Mouse (Mus musculus): ENCODE results near the gene Azgp1.
"Not testable (repeated sequence)": the region's sequence is repeated elsewhere in the genome, so short reads cannot be mapped to it uniquely, and the experiment has no call there.

Azgp1 gene

DNA sequence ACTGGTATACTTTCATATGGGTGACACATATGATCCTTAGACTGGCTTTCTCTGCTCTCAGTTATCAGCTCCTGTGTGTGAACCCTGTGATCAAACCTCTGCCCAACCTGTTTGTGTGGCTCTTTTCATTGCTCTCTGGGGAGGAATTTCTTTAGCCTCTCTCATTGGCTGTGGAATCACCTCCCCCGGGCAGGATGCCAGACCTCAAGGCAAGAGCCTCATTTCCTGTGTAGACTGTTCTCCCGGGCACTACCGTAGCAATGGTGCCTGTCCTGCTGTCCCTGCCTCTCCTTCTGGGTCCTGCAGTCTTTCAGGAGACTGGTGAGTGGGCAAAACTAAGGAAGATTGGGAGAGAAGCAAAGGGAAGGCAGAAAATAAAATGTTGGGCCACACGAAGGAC is at the start of gene Azgp1:
Azgp1 (plus strand) TSS at position 221 of the 400 bp plus-strand sequence.
- no peak for DNase-seq (ENCODE audit: low spot score in 2 of 2)

DNA sequence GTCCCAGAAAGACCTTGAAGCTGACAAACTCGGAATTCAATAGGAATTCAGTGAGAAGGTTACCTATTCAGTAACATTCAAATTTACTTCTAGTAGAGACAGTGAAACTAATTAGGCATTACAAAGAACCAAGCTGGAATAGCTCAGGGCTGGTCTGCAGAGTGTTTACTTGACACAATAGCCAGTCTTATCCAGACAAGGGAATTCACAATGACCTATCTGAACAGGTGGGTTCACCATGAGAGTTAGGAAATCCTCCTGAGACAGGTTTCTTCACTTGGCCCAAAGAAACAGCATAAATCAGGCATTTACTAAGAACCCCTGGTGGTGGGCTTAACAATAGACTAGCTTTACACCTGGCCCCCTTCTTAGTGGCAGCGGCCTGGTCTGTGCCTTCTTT is 47.4 kb upstream of the Azgp1 start:
- DNase-seq (ENCODE audit: low spot score in 2 of 2) = not testable (repeated sequence)

DNA sequence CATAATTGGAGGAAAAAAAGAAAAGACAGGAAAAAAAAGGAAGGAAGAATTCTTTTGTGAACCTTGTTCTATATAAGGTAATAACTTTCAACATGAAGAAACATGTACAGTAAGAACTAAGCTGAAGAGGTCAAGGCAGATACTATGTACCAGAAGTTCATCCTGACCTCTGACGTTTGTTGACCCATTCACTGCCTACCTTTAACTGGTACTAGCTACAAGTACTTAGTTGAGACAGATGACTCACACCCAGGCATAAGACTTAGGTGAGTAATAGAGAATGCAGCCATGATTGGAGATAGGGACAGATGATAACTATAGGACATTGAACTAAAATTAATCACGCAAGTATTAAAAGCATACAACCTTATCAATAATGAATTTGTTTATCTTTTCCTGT is 44.8 kb upstream of the Azgp1 start:
- DNase-seq (ENCODE audit: low spot score in 2 of 2) = no peak

DNA sequence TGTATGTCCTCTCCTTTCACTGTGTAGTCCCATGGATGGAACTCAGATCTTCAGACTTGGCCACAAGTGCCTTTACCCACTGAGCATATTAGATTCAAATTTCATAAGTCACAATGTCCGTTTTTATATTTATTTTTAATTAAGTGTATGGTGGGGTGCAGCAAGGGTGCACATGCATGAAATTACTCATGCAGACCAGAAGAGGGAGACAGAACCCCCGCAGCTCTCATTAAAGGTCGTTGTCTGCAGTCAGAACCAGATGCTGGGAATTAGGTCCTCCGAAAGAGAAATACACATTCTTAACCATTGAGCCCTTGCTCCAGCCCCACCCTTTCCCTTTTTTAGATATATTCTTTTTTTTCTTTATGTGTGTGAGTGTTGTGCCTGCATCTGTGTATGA is 44.1 kb upstream of the Azgp1 start:
- no peak for DNase-seq (ENCODE audit: low spot score in 2 of 2)

DNA sequence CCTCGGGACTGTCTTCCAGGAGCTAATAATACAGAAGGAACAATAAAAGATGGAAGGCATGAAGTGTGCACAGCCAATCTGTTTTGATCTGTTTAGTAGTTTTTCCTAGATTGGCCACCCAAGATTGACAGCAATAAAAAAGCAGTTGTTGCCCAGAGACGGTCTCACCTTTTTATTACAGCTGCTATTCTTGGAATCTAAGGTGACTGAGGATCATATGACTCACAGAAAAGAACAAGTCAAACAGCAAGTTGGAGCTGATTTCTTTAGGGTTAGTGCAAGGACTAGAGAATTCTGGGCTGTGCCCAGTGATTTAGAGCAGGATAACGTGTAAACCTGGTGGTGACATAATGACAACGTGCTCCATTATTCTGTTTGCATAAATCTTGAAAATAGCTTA is 40.4 kb upstream of the Azgp1 start:
- no peak for DNase-seq (ENCODE audit: low spot score in 2 of 2)

DNA sequence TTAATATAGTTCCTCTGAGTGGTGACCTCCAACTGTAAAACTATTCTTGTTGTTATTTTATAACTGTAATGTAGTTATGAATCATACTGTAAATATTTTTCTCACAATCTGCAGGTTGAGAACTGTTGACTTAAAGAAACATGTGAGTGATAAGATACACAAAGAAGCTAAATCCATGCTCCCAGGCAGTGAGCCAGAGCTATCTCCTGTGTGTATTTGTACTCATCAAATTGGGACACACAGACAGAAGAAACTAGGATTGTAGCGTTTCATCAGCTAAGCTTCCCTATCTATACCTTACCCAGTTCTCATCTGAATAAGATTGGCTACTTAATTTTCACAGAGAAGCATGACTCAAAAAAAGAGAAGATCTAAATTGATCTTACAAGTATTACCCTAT is 38.2 kb upstream of the Azgp1 start:
- DNase-seq (ENCODE audit: low spot score in 2 of 2) = no peak

DNA sequence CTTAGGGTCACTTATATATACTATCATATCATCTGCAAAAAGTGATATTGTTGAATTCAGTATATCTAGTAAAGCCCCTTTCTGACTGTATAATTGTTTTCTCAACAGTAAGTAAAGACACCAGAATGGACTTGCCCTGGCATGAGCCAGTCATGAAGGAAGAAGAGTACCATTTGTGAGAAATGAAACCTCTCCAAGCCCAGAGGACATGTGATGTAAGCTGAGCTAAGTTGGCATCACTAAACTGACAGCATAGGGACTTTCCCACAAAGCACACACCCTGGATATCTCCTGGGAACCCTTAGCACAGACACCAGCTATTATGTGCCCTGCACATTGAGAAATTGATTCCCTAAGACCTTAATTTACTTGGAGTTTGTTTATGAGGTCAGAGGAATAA is 34.0 kb upstream of the Azgp1 start:
- DNase-seq (ENCODE audit: low spot score in 2 of 2) = no peak

DNA sequence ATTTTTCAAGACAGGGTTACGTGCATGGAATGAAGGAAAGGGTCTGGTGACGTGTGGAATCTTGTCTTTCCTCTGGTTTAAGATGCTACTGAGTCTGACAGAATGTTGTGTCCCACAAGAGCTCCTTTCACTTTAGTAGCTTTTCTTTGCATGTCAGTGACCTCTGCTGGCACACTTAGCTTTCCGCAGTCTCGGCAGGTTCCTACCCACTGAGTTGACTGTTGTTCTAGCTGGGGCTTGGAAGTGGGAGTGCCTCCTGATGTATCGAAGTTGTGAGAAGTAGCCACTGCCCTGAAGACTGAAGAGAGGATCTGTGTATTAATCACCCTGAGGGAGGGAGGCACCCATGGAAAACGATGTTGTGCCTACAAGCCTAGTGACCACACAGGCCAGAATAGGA is 30.1 kb upstream of the Azgp1 start:
- DNase-seq (ENCODE audit: low spot score in 2 of 2) = peak in 1 of 2 experiments; percentile 16

DNA sequence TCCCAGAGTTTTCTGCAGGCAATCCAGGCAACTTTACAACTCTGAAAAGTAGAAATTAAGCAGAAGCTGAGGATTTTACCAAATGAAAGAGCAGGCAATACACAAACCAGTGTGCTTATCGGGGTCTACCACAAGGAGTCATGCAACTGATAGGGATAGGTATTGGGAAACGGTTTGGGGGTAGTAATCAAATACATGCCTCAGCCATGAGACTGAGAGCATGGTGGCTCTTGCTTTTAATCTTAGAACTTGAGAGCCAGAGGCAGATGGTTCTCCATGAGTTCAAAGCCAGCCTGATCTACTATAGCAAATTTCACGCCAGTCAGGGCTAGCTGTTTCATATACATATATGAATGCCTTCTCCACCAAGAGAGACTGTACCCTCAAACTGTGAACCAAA is 24.9 kb upstream of the Azgp1 start:
- DNase-seq (ENCODE audit: low spot score in 2 of 2) = no peak

DNA sequence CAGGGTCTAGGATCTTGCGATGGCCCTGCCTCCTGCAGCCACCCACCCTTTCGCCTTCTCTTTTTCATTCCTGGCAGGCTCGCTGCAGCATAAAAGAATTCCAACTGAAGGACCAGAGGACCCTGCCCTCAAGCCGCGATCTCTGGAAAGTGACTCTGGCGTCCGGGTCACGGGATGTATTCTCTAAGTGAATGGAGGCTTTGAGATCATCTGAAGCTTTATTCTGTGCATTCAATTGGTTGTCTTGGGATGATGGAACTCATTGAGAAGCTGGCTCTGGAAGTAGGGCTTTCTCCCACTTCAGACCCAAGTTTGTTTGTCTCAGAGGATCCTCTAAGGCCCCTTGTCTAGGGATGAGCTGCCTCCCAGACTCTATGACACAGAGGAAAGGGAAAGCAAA is 18.4 kb upstream of the Azgp1 start, which contains the start of gene Gjc3:
Gjc3 (minus strand) TSS at position 154 of the 400 bp plus-strand sequence.
- DNase-seq (ENCODE audit: low spot score in 2 of 2) = no peak

DNA sequence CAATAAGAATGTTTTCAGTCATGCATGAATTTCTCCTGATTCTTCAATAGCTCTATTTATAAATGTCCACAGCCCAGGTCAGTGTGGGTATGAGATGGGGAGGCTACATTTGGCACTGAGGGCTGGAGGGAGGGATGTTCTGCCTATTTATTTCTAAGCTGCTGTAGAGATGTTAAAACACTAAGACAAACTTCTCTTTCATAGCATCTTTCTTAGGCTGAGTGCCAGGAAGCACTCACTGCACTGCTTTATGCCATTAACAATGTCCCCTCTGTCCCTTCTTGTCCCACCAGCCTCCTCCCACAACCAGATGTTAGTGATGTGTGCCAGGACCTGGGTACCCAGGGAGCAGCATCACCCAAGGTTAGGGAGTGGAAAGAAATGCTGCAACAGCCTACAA is 14.8 kb upstream of the Azgp1 start:
- peak; percentile 7 to 16 for DNase-seq (ENCODE audit: low spot score in 2 of 2)

DNA sequence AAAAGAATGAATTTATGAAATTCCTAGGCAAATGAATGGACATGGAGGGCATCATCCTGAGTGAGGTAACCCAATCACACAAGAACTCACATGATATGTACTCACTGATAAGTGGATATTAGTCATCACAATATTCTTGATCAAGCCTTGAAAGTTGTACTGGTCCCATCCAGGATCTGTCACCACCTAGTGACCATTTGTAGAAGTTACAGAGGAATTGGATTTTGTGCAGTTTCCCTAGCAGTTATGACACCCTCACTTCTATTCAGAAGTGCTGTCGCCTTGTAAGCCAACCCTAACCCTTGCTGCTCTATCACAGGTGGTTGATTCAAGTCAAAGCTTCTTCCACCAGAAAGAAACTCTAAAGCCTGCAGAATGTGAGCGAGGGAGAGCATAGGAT is 8.2 kb upstream of the Azgp1 start:
- DNase-seq (ENCODE audit: low spot score in 2 of 2) = no peak

DNA sequence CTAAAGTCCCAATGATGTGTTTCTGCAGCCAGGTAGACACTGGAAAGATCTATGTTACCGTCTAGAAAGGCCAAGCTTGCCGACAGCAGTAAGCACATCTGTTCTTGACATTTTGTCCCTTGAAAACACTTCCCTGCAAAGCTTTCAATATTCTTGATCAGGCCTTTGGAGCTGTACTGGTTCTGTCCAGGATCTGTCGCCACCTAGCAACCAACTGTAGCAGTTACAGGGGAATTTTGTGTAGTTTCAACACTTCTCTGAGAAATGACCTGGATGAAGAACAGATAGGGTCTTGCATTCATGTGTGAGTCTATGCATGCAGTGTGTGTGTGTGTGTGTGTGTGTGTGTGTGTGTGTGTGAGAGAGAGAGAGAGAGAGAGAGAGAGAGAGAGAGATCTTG is 7.6 kb upstream of the Azgp1 start:
- DNase-seq (ENCODE audit: low spot score in 2 of 2) = peak in 1 of 2 experiments; percentile 12

DNA sequence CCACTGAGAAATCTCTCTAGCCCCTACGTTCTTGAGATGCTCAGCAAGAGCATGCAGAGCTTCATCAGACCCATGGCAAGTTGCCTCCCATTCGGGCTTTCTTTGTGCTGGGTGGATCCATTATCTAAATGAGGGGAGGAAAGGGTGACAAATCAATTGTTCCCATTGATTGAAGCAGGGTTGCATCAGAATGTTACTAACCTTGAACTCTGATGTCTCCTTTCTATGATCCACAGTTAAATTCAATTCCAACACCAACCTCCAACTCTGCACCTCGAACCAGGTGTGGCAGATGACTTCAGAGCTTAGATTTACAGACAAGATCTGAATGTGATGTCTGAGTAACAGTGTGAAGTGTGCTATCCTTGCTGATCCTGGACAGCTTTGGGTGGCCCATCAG is 6.6 kb upstream of the Azgp1 start:
- no peak for DNase-seq (ENCODE audit: low spot score in 2 of 2)

DNA sequence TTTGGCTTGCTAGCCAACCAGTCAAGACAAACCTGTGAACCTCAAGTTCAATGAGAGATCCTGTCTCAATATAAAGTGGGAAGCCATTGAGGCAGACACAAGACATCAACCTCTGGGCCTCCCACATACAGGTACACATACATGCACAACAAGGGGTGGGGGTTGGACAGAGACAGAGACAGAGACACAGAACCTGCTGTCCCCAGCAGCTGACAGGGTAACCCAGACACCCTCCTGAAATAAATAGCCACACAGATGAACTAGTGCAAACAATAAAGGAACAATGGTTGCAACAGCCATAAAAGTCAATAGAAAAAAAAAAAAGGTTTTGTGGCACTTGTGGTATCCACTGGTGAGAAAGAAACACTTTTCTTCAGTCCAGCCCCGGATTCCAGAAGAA is 5.9 kb upstream of the Azgp1 start:
- no peak for DNase-seq (ENCODE audit: low spot score in 2 of 2)

DNA sequence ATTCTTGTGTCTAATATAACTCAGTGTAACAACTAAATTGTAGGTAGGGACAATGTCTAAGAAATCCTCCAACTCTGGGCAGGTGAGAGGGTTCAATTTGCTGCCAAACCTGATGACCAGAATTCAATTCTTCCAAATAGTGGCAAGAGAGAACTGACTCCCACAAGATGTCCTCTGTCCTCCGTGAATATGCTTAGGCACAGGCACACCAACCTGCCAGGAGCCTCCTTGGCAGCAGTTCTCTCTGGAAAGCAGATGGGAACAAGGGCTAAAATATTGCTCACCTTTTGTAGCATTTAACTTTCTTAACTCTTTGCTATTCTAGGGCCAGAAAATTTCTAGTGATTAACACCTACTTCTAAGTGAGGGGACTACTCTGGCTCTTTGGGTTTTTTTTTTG is 4.0 kb upstream of the Azgp1 start:
- no peak for DNase-seq (ENCODE audit: low spot score in 2 of 2)

DNA sequence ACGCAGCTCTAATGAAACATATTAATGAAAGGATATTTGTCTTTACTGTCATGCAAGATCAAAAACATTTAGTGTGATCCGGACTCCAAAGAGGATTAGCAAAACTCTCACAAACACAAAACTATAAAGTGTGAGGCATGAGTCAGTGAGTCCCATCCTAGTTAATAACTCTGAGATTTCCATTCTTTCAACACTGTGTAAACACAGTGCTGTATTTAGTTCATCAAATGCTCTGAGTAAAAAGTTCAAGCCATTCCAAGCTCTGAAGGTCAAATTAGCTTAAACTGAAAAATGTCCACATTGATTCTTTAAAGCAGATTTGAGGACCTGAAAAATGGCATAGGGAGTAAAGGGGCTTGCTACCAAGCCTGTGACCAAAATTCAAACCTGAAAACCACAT is 2.2 kb upstream of the Azgp1 start:
- no peak for DNase-seq (ENCODE audit: low spot score in 2 of 2)

DNA sequence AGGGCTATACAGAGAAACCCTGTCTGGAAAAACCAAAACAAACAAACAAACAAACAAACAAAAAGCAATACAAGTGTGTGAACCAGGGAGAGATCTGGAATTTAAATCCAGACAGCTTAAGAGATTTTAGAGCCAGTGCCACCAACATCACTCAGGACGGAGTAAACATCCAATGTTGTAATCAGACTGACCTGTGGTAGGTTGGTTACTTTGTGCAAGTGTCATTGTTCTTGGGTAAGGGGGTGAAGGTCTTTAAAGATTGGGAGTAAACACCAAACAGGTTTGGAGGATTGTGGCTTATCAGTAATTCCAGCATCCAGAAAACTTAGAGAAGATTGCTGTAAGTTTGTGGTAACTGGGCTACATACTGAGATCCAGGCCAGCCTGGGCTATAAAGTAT is 5.0 kb downstream of the Azgp1 start:
- DNase-seq (ENCODE audit: low spot score in 2 of 2) = no peak

DNA sequence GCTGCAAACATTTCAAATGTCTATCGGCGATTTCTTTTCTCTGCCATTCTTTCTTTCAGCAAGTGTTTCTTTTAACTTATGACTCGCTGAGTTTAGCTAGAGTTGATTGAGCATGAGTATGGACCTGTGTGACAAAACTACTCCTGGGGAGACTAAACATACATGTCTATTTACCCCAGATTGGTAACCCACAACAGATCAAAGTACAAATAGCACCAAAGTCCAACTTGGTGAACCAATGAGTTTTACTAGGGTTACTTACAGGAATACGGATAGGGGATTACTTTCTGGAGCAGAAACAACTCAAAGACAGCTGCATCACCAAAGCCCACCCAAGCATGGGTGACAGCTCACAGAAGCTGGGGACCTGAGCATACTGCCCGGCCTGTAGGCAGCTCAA is 28.1 kb downstream of the Azgp1 start:
- DNase-seq (ENCODE audit: low spot score in 2 of 2) = no peak

DNA sequence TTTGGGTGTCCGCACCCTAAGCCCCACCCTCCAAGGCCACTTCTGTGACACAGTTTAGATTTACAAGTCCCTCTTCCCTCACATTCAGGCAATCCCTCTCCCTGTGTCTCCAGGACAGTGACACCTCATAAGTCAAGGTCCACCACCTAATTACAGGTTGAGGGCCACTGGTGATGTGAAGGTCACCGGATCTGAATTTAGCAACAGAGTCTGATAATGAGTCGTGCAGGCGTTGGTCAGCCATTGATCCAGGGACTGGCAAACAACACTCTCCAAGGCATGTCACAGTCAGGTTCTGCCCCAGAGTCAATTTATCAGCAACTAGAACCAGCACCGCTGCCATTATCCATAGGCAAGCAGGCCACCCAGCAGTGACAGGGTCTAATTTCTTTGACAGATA is 31.1 kb downstream of the Azgp1 start:
- no peak for DNase-seq (ENCODE audit: low spot score in 2 of 2)

DNA sequence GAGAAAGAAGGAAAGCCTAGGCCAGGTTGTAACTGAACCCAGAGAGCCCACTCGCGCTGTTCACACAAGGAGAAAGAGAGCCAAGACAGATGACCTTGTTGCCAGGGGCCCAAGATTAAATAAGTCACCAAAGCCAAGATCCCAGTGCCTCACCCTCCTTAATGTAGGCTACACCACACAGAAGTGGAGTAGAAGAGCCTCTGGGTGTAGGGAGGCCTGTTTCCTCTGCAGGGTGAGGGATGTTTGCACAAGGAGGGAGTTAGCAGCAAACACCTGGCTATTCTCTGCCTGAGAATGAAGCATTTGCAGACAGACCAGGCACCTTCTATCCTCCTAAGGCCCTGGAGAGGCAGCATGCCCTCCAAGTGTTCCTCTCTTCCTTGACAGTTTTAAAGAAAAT is 35.2 kb downstream of the Azgp1 start:
- DNase-seq (ENCODE audit: low spot score in 2 of 2) = no peak

DNA sequence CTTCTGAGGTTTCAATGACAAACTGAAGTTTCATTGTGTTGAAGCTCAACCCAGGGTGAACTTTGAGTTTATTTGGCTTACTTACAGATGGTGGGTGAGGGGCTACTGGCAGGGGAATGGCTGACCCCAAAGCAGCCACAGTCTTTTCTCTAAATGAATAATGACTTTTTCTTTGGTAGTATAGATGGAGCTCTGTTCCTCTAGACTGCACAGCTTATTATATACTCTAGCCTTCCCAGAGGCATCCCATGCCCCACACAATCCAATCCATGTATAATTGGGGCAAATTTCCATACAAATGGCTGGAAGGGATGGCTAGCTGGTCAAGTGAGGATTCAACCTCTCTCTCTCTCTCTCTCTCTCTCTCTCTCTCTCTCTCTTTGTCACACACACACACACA is 35.7 kb downstream of the Azgp1 start:
- DNase-seq (ENCODE audit: low spot score in 2 of 2) = no peak

DNA sequence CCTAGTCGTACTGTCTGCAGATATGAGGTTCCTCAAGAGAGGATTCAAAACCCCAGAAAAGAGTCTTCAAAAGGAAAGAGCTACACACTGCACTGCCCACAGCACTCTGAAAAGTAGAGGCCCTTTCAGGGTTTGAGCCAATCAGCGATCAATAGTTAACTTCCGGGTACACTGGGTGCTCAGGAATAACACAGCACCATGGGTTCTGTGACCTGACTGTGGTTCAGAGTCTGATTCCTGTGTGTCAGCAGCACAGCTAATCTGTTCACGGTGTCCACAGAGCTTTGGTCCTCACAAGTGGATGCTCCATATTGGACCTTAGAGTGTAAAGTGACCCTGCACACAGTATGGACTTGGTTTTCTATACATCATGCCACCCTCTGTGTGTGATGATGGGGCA is 38.3 kb downstream of the Azgp1 start:
- DNase-seq (ENCODE audit: low spot score in 2 of 2) = not testable (repeated sequence)

DNA sequence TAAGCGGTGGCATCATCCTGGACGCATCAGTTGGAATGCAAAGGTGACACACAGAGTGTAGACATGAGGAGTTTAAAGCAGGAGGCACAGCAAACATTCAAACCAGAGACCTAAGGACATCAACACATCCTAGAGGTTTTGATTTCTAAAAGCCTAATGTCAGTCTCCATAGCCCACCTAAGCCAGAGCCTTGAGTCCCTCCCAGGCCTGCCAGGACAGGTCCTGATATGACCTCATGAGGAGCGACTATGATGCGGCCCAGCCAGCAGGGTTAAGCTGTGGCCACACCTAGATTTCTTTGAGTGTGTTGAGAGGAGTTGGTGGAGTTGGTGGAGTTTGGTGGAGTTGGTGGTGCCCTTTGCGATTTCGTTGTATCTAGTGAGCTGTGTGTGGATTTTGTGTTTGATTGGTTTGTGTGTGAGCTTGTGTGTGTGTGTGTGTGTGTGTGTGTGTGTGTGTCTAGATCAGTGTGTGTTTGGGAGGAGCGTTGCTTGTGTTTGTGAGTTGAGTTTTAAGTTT is 39.7 kb downstream of the Azgp1 start, which contains the start of the genes Smok3a and Smok3b:
Smok3a (plus strand) TSS at position 301 of the 519 bp plus-strand sequence.
Smok3b (plus strand) TSS at position 469 of the 519 bp plus-strand sequence.
- not testable (repeated sequence) for DNase-seq (ENCODE audit: low spot score in 2 of 2)

All from frontal cortex, postnatal 36 days (tissue).